Mouse (Mus musculus) neural tube, embryonic 14.5 days (tissue): ENCODE data around the gene Tulp2. TPM values are rescaled to one million over a fixed set of nuclear protein-coding genes. Genes with fewer than 3 reads are reported as not detected.
A peak's percentile ranks its signal among the peaks of the same experiment; 100 is the strongest.

ENCODE experiments used
- ATAC-seq: fragments of 200-750 bp; cut with Nextera tagmentation; 2 replicates; pipeline ENCODE4 v1.8.0; 2017; ENCODE audit warnings: low read depth, mild to moderate bottlenecking, moderate TSS enrichment, moderate library complexity
- H3K27ac ChIP-seq: fragments of 300-500 bp; sonication (generic); 2 replicates; pipeline ENCODE4 v1.5.1; 2014; ENCODE audit warnings: low read depth, mild to moderate bottlenecking, control low read depth, low read length, moderate library complexity, mixed read lengths
- H3K27me3 ChIP-seq: fragments of 300-500 bp; sonication (generic); 2 replicates; pipeline ENCODE4 v1.6.1; 2014; ENCODE audit warnings: low read length; ENCODE audit not compliant: control insufficient read depth, insufficient read depth
- H3K36me3 ChIP-seq: fragments of 300-500 bp; sonication (generic); 2 replicates; pipeline ENCODE4 v1.6.1; 2014; ENCODE audit warnings: low read length, mixed read lengths; ENCODE audit not compliant: control insufficient read depth, insufficient read depth
- H3K4me1 ChIP-seq: fragments of 300-500 bp; sonication (generic); 2 replicates; pipeline ENCODE4 v1.6.1; 2014; ENCODE audit warnings: low read length; ENCODE audit not compliant: control insufficient read depth, insufficient read depth
- H3K4me2 ChIP-seq: fragments of 300-500 bp; sonication (generic); 2 replicates; pipeline ENCODE4 v1.6.1; 2014; ENCODE audit warnings: mild to moderate bottlenecking, low read depth, low read length, control low read depth
- H3K4me3 ChIP-seq: fragments of 300-500 bp; sonication (generic); 2 replicates; pipeline ENCODE4 v1.5.1; 2014; ENCODE audit warnings: low read depth, low read length, control low read depth, mixed read lengths
- H3K9ac ChIP-seq: fragments of 300-500 bp; sonication (generic); replicated peaks from 2 replicates; pipeline ENCODE4 v1.6.1; 2014; ENCODE audit warnings: low read depth, mild to moderate bottlenecking, control low read depth, low read length, mixed read lengths
- H3K9me3 ChIP-seq: fragments of 300-500 bp; sonication (generic); 2 replicates; pipeline ENCODE4 v1.6.1; 2016; ENCODE audit warnings: low read length; ENCODE audit not compliant: control insufficient read depth
- WGBS: fragments of 180-500 bp; shearing (Covaris S2); extraction: QIAGEN DNeasy Blood & Tissue Kit; methylation state at CpG from one replicate; pipeline ENCODE4 v1.1.7; 2014; 5-methylcytosine and 5-hydroxymethylcytosine counted together
- polyA plus RNA-seq: library from polyadenylated mRNA; unstranded; fragments of >200 nt; fragmentation: Nextera tagmentation; extraction: Ambion mirVana; gene quantifications from 2 replicates; pipeline ENCODE4 v1.2.1, GENCODE M21; 2014

The Tulp2 gene
- polyA plus RNA-seq, 1 experiment from 2014 or later: 0.31 TPM

DNA sequence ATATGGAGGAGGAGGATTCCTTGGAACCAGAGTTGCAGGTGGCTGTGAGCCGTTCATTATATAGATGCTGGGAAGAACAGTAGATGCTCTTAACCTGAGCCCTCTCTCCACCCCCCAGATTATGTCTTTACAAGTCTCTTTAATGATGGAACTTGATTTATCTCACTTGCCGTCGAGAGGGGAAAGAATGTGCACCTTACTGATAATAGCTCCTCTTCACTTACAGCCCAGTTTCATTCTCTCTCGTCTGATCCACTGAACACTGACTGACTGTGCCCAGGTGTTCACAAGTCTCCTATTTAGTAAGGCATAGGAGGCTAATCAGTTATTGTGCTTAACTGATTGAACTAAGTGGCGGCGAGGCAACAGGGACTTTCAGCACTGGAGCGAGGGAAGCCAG lies 7.9 kb downstream of the Tulp2 start:
- H3K4me2 ChIP-seq: no peak overlapping the region
- 59% methylated on average over 7 of the region's 7 CpGs for WGBS
- no peak overlapping the region for H3K27ac ChIP-seq
- peaks cover 4% of the 10 kb centered on the region; the same call in 1 of the 2 replicates for H3K4me1 ChIP-seq
- H3K27me3 ChIP-seq: no peaks in the 10 kb centered on the region
- no peaks in the 10 kb centered on the region for H3K9me3 ChIP-seq
- H3K36me3 ChIP-seq: peaks cover 18% of the 10 kb centered on the region
- no peak overlapping the region for H3K9ac ChIP-seq
- no peak overlapping the region for H3K4me3 ChIP-seq
- no peak for ATAC-seq

DNA sequence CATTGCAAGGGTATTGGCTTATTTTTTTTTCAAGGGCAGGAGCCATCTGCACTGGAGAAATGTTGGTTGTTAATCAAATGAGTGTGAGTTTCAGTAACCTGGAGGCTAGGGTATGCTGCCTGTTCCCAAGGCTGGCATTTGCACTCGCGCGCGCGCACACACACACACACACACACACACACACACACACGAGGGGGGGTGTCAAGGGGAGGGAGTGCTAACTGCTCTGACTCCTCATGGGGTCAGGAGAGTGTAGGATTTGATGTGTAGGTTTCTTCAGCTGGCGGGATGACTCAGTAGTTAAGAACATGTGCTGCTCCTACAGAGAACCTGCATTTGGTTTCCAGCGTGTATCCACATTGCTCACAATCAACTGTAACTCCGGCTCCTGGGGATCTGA lies 9.1 kb downstream of the Tulp2 start:
- Histone ChIP-seq H3K9me3 (no peaks in the 10 kb centered on the region), H3K27ac (no peak overlapping the region), H3K36me3 (peaks cover 26% of the 10 kb centered on the region), H3K27me3 (no peaks in the 10 kb centered on the region), H3K9ac (no peak overlapping the region), H3K4me1 (peaks cover 4% of the 10 kb centered on the region; the same call in 1 of the 2 replicates), H3K4me3 (no peak overlapping the region), H3K4me2 (no peak overlapping the region)
- WGBS: 21% methylated on average over 9 of the region's 9 CpGs
- ATAC-seq: peak; percentile 28; the same call in 1 of the 2 replicates

DNA sequence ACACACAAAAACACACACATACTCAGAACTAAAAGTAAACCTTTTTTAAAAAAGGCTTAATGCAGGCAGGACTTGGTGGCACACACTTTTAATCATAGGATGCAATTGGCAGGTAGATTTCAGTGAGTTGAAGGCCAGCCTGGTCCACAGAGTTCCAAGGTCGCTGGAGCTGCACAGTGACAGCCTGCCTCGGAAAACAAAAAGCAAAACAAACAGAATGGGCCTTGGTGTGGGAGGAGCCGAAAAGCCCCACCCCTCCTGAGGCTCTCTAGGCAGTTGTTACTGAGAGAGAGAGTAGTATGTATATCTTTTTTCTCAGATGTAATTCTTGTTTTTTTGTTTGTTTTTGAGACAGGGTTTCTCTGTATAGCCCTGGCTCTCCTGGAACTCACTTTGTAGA lies 9.6 kb downstream of the Tulp2 start:
- WGBS: 11% methylated on average over 3 of the region's 3 CpGs
- ATAC-seq: no peak
- H3K27ac ChIP-seq: no peak overlapping the region

DNA sequence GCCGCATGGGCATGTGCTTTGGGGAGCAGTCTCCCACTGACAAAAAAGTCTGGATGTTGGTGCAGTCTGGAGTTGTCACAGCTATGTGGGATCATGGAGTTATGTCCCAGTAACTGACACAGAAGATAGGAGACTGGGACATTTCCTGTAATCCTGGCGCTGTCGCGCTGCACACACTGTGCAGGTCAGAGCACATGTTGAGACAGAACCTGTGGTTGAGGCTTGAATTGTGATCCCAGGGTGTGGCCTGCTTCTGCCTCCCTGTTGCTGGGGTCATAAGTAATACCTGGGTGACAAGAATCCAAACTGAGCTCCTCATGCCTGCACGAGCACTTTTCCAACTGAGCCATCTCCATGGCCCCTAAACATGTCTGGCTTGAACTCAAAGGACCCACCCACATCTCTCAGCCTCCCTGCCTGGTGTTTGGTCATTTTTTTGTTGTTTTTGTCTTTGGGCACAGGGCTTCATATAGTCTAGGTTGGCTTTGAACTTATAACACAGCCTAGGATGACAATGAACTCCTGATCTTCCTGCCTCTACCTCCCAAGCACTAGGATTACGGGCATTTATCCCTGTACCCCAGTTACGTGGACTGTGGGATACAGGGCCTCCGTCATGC lies 10.7 kb downstream of the Tulp2 start:
- no peak overlapping the region for H3K9ac ChIP-seq
- H3K27ac ChIP-seq: no peak overlapping the region
- no peak overlapping the region for H3K4me3 ChIP-seq
- H3K9me3 ChIP-seq: no peaks in the 10 kb centered on the region
- peaks cover 4% of the 10 kb centered on the region; the same call in 1 of the 2 replicates for H3K4me1 ChIP-seq
- H3K4me2 ChIP-seq: no peak overlapping the region
- no peaks in the 10 kb centered on the region for H3K27me3 ChIP-seq
- peaks cover 36% of the 10 kb centered on the region for H3K36me3 ChIP-seq
- ATAC-seq: no peak
- 96% methylated on average over 8 of the region's 8 CpGs for WGBS

More for the DNA sequence above, 9.6 kb downstream of the Tulp2 start:
- H3K9ac ChIP-seq: no peak overlapping the region; the same call in 1 of the 2 replicates
- no peaks in the 10 kb centered on the region for H3K27me3 ChIP-seq
- peaks cover 4% of the 10 kb centered on the region; the same call in 1 of the 2 replicates for H3K4me1 ChIP-seq
- H3K9me3 ChIP-seq: no peaks in the 10 kb centered on the region
- H3K36me3 ChIP-seq: peaks cover 30% of the 10 kb centered on the region
- no peak overlapping the region for H3K4me3 ChIP-seq
- no peak overlapping the region for H3K4me2 ChIP-seq

DNA sequence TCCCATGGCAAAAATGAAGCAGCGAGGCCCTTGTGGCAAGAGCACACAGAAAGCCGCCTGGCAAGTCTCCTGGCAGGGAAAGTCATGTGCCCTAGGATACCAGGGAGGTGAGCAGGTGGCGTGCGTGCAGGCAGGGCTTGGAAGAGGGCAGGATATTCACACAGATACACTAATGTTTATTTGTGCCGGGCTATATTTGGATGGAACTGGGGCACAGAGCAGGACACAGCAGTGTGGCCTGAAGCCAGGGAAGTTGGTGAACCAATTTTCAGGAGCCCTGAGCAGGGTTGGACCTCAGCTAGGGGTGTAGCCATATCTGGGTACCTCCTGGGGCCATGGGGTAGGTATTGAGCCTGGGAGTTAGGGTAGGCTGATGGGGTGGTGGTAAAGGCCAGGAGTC lies 11.3 kb downstream of the Tulp2 start:
- Histone ChIP-seq H3K4me2 (no peak overlapping the region), H3K9me3 (no peaks in the 10 kb centered on the region), H3K4me3 (no peak overlapping the region), H3K4me1 (peaks cover 4% of the 10 kb centered on the region; the same call in 1 of the 2 replicates), H3K27ac (no peak overlapping the region), H3K27me3 (no peaks in the 10 kb centered on the region), H3K36me3 (peaks cover 41% of the 10 kb centered on the region), H3K9ac (no peak overlapping the region)
- 94% methylated on average over 5 of the region's 5 CpGs for WGBS
- ATAC-seq: no peak

DNA sequence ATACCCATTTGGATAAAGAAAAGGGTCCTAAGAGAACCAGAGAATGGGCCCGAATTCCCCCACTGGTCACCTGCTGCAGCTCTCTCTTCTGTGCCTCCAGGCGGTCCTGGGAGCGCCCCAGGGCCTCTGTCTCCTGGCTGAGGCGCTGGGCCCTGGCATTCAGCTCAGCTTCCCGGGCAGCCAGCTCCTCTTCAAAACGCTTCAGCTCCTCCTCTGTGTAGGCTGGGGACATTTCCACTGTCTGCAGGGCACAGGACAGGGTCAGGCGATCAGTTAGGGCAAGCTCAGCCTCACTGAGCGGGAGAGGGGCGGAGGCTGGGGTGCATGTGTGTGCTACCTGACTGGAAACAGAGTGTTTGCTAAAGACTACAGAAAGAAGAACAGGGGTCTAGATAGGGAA lies 12.9 kb downstream of the Tulp2 start:
- Histone ChIP-seq H3K27me3 (no peaks in the 10 kb centered on the region), H3K9me3 (no peaks in the 10 kb centered on the region), H3K9ac (no peak overlapping the region), H3K36me3 (peaks cover 55% of the 10 kb centered on the region), H3K27ac (no peak overlapping the region), H3K4me3 (no peak overlapping the region), H3K4me1 (peaks cover 4% of the 10 kb centered on the region; the same call in 1 of the 2 replicates), H3K4me2 (no peak overlapping the region)
- no peak for ATAC-seq
- WGBS: 86% methylated on average over 9 of the region's 9 CpGs

DNA sequence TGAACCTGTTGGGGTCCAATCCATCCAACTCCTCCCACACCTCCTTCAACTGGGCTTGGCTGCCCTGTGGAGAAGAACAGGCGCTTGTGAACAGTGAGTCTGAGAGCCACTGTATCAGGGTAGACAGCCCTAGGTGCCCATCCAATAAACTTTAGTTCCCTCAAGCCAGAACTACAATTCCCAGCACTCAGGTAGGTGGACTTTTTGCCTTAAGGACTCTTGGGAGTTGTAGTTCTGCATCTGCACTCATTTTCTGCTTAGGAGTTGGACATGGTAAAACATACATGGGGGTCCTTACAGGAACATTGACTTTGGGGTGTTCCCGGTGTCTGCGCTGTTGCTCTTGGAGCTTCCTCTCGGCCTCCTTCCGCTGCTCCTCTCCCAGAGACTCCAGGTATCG lies 16.8 kb downstream of the Tulp2 start:
- Histone ChIP-seq H3K9ac (no peak overlapping the region), H3K4me2 (no peak overlapping the region), H3K4me3 (no peak overlapping the region), H3K9me3 (no peaks in the 10 kb centered on the region), H3K27ac (no peak overlapping the region), H3K27me3 (no peaks in the 10 kb centered on the region), H3K4me1 (no peaks in the 10 kb centered on the region), H3K36me3 (peaks cover 51% of the 10 kb centered on the region)
- ATAC-seq: no peak
- 99% methylated on average over 6 of the region's 6 CpGs for WGBS

DNA sequence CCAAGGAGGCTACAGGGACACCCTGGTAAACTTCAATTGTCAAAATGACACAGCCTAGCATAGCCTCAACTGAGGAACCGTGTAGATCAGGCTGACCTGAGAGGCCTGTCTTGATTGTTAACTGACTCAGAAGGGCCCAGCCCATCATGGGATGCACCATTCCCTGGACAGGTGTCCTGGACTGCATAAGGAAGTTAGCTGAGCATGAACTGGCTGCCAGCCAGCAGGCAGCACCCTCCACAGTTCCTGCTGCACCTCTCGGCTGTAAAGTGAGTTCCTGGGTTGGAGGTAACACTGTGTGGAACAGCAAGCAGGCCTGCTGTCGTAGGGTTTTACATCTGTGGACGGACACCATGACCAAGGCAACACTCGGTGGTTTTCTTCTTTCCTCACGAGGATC lies 25.9 kb downstream of the Tulp2 start:
- peaks cover 10% of the 10 kb centered on the region for H3K4me1 ChIP-seq
- WGBS: 91% methylated on average over 6 of the region's 6 CpGs
- ATAC-seq: no peak
- no peaks in the 10 kb centered on the region for H3K9me3 ChIP-seq
- no peaks in the 10 kb centered on the region for H3K27me3 ChIP-seq
- H3K9ac ChIP-seq: no peak overlapping the region
- H3K4me2 ChIP-seq: no peak overlapping the region
- 0 out of 2 replicates have a peak, but pooled peaks cover 2% of the 10 kb centered on the region for H3K36me3 ChIP-seq
- no peak overlapping the region for H3K4me3 ChIP-seq
- no peak overlapping the region for H3K27ac ChIP-seq

DNA sequence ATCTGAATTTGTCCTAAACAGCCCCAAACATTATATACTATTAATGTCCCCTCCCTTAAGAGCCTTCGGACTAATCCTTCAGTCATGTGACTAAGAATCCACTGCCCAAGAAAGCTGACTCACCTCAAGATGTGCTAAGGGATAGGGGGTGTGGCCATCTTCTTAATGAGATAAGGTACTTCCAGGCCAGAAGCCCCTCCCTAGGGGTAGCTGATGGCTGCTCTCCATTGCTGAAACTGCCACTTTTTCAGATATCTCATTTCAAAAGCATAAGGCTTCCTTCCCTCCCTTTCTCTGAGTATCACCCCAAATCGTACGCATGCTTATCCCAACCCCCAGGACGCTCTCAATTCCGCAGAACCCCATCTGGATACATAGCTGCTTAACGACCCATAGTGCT lies 26.9 kb downstream of the Tulp2 start:
- H3K4me1 ChIP-seq: peaks cover 10% of the 10 kb centered on the region
- no peak overlapping the region for H3K4me3 ChIP-seq
- no peaks in the 10 kb centered on the region for H3K9me3 ChIP-seq
- H3K4me2 ChIP-seq: no peak overlapping the region; the same call in 1 of the 2 replicates
- ATAC-seq: no peak
- no peak overlapping the region for H3K9ac ChIP-seq
- 82% methylated on average over 6 of the region's 6 CpGs for WGBS
- H3K36me3 ChIP-seq: no peaks in the 10 kb centered on the region
- no peak overlapping the region for H3K27ac ChIP-seq
- no peaks in the 10 kb centered on the region for H3K27me3 ChIP-seq
